Mouse (Mus musculus) adipocyte (in vitro differentiated cells): ENCODE measurements around the gene 1300017J02Rik.
A peak's percentile ranks its signal among the peaks of the same experiment; 100 is the strongest.
"Not testable (repeated sequence)": the region's sequence is repeated elsewhere in the genome, so short reads cannot be mapped to it uniquely, and the experiment has no call there.

Experiments used
- DNase-seq: peaks from one replicate; pipeline ENCODE4 v3.0.0-alpha.2; 2016; ENCODE audit warnings: low spot score

The 1300017J02Rik gene

GRCm38 (mm10) chr9:103304927-103305326, at the start of gene 1300017J02Rik, which contains the start of gene Topbp1:
Gene 1300017J02Rik, minus strand, starts transcription at chr9:103305082.
Gene Topbp1, plus strand, starts transcription at chr9:103305215.
- DNase-seq, result peak; percentile 92

- not testable (repeated sequence) for DNase-seq
Observed at GRCm38 (mm10) chr9:103353500-103354260, 48.8 kb upstream of the 1300017J02Rik start.

- peak; percentile 65 for DNase-seq
Observed at GRCm38 (mm10) chr9:103348791-103349190, 43.9 kb upstream of the 1300017J02Rik start.

- DNase-seq, result no peak
Observed at GRCm38 (mm10) chr9:103347996-103348490, 43.2 kb upstream of the 1300017J02Rik start.

GRCm38 (mm10) chr9:103347045-103347444, 42.2 kb upstream of the 1300017J02Rik start:
- DNase-seq, result no peak

- DNase-seq, result no peak
Observed at GRCm38 (mm10) chr9:103336912-103337311, 32.0 kb upstream of the 1300017J02Rik start.

GRCm38 (mm10) chr9:103332663-103333062, 27.8 kb upstream of the 1300017J02Rik start:
- DNase-seq, result no peak

GRCm38 (mm10) chr9:103326449-103326848, 21.6 kb upstream of the 1300017J02Rik start:
- DNase-seq, result no peak

GRCm38 (mm10) chr9:103324678-103325077, 19.8 kb upstream of the 1300017J02Rik start:
- no peak for DNase-seq

- no peak for DNase-seq
Observed at GRCm38 (mm10) chr9:103309832-103310231, 5.0 kb upstream of the 1300017J02Rik start.

- peak; percentile 52 for DNase-seq
Observed at GRCm38 (mm10) chr9:103305332-103306041, 605 bp upstream of the 1300017J02Rik start.

GRCm38 (mm10) chr9:103302666-103303065, 2.2 kb downstream of the 1300017J02Rik start:
- peak; percentile 78 for DNase-seq

- no peak for DNase-seq
Observed at GRCm38 (mm10) chr9:103302239-103302638, 2.6 kb downstream of the 1300017J02Rik start.

GRCm38 (mm10) chr9:103301086-103301485, 3.8 kb downstream of the 1300017J02Rik start:
- no peak for DNase-seq

GRCm38 (mm10) chr9:103294507-103294906, 10.4 kb downstream of the 1300017J02Rik start:
- no peak for DNase-seq

- DNase-seq, result no peak
Observed at GRCm38 (mm10) chr9:103288489-103289180, 16.2 kb downstream of the 1300017J02Rik start.

GRCm38 (mm10) chr9:103287840-103288488, 16.9 kb downstream of the 1300017J02Rik start:
- DNase-seq, result no peak

- DNase-seq, result peak; percentile 47
Observed at GRCm38 (mm10) chr9:103286901-103287422, 17.9 kb downstream of the 1300017J02Rik start.

GRCm38 (mm10) chr9:103286396-103286795, 18.5 kb downstream of the 1300017J02Rik start:
- no peak for DNase-seq

GRCm38 (mm10) chr9:103276876-103277275, 28.0 kb downstream of the 1300017J02Rik start:
- no peak for DNase-seq

GRCm38 (mm10) chr9:103275676-103276075, 29.2 kb downstream of the 1300017J02Rik start:
- no peak for DNase-seq
